Mouse (Mus musculus): Measurements from ENCODE around the gene Sphk1. TPM values are rescaled to one million over a fixed set of nuclear protein-coding genes. Genes with fewer than 3 reads are reported as not detected.

Gene Sphk1
- polyA plus RNA-seq, 1 experiment: 11.3 TPM

DNA sequence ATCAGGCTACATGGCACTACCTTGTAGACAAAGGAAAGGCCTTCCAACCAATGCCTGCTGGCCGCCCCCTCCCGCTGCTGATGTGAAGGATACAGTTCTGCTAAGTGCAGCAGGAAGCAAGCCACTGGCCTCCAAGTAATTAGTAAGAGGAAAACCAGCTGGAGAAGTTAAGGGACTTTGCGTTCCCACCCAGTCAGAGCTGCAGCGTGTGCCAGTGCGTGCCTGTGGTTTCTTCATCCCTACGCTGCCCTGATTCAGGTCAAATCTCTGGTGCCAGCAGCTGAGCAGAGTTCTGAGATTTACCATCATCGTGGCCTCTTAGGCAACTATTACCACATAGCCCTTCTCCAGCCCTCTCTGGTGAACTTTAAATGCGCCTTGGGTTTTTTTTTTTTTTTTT, 12.2 kb upstream of the Sphk1 start:
- H3K4me3 ChIP-seq (ENCODE audit: insufficient read depth, poor library complexity, severe bottlenecking): no peak overlapping the region
- H3ac ChIP-seq (ENCODE audit: control insufficient read depth, insufficient read length, low read depth): no peak overlapping the region
- no peaks in the 10 kb centered on the region for H3K79me2 ChIP-seq (ENCODE audit: control insufficient read depth, insufficient read depth)
- H3K27me3 ChIP-seq (ENCODE audit: control insufficient read depth, insufficient read depth, insufficient read length): no peaks in the 10 kb centered on the region
- H3K36me3 ChIP-seq (ENCODE audit: control insufficient read depth, insufficient read depth): no peaks in the 10 kb centered on the region
- TF ChIP-seq MAX (IDR thresholded peaks at IDR 0.05) (peak; percentile 74), CEBPB (IDR thresholded peaks at IDR 0.05; ENCODE audit: low read depth) (peak; percentile 86), USF1 (IDR thresholded peaks at IDR 0.05; ENCODE audit: low read depth) (no peak)
- no peaks in the 10 kb centered on the region for H3K79me3 ChIP-seq (ENCODE audit: low read depth)

DNA sequence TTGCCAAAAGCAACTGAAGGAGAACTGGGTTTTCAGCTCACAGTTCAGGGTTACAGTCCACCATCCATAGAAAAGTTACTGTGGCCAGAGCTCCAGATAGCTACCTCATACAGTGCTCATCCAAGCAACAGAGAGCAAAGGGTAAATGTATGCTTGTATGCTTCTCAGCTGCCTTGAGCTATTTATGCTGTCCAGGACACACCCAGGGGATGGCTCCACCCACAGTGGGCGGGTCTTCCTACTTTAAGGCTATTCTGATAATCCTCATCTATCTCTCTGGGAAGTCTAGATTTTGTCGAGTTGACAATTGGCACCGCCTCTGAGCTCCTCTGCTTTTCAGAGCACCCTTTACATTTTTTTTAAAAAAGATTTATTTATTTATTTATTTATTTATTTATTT, 9.6 kb upstream of the Sphk1 start:
- Histone ChIP-seq H3K79me2 (ENCODE audit: control insufficient read depth, insufficient read depth) (no peaks in the 10 kb centered on the region), H3ac (ENCODE audit: control insufficient read depth, insufficient read length, low read depth) (no peak overlapping the region)

DNA sequence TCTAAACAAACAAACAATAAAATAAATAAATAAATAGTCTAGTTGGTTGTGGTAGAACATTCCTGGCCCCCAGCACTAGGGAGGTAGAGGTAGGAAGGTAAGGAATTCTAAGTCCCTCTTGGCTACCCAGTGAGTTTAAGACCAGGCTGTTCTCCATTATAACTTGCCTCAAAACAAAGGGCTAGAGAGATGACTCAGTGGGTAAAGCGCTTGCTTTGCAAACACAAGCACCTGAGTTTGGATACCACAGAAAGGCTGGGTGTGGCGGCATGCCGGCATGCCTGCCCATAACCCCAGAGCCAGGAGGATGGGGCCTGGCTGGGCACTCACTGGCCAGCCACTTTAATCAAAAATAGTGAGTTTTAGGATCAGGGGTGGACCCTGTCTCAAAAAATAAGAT, 8.7 kb upstream of the Sphk1 start:
- Histone ChIP-seq H3K79me2 (ENCODE audit: control insufficient read depth, insufficient read depth) (no peaks in the 10 kb centered on the region), H3K36me3 (ENCODE audit: control insufficient read depth, insufficient read depth) (no peaks in the 10 kb centered on the region), H3K79me3 (ENCODE audit: low read depth) (no peaks in the 10 kb centered on the region), H3ac (ENCODE audit: control insufficient read depth, insufficient read length, low read depth) (no peak overlapping the region), H3K27me3 (ENCODE audit: control insufficient read depth, insufficient read depth, insufficient read length) (no peaks in the 10 kb centered on the region), H3K4me3 (ENCODE audit: insufficient read depth, poor library complexity, severe bottlenecking) (no peak overlapping the region)
- TF ChIP-seq CTCF (IDR thresholded peaks at IDR 0.05; ENCODE audit: control insufficient read depth, insufficient read depth, insufficient read length): no peak
- peak; percentile 74 for TF ChIP-seq MAX (IDR thresholded peaks at IDR 0.05)
- TF ChIP-seq CEBPB (IDR thresholded peaks at IDR 0.05; ENCODE audit: low read depth): no peak
- peak; percentile 30 for TF ChIP-seq FOSL1 (IDR thresholded peaks at IDR 0.05; ENCODE audit: insufficient read depth, low read length, poor library complexity, severe bottlenecking)

More for the DNA sequence above, 9.6 kb upstream of the Sphk1 start:
- no peaks in the 10 kb centered on the region for H3K27me3 ChIP-seq (ENCODE audit: control insufficient read depth, insufficient read depth, insufficient read length)
- no peaks in the 10 kb centered on the region for H3K79me3 ChIP-seq (ENCODE audit: low read depth)
- no peak overlapping the region for H3K4me3 ChIP-seq (ENCODE audit: insufficient read depth, poor library complexity, severe bottlenecking)
- TF ChIP-seq MYOD1 (IDR thresholded peaks at IDR 0.05; ENCODE audit: control insufficient read depth, insufficient read length, low read depth): no peak
- no peak for TF ChIP-seq MYOG (IDR thresholded peaks at IDR 0.05; ENCODE audit: control insufficient read depth, extremely low read depth, insufficient read length)
- TF ChIP-seq MAX (IDR thresholded peaks at IDR 0.05): no peak
- TF ChIP-seq CTCF (IDR thresholded peaks at IDR 0.05; ENCODE audit: control insufficient read depth, insufficient read depth, insufficient read length): no peak
- TF ChIP-seq CEBPB (IDR thresholded peaks at IDR 0.05; ENCODE audit: low read depth): no peak
- TF ChIP-seq FOSL1 (IDR thresholded peaks at IDR 0.05; ENCODE audit: insufficient read depth, low read length, poor library complexity, severe bottlenecking): no peak
- TF ChIP-seq USF1 (IDR thresholded peaks at IDR 0.05; ENCODE audit: low read depth): no peak
- no peaks in the 10 kb centered on the region for H3K36me3 ChIP-seq (ENCODE audit: control insufficient read depth, insufficient read depth)

DNA sequence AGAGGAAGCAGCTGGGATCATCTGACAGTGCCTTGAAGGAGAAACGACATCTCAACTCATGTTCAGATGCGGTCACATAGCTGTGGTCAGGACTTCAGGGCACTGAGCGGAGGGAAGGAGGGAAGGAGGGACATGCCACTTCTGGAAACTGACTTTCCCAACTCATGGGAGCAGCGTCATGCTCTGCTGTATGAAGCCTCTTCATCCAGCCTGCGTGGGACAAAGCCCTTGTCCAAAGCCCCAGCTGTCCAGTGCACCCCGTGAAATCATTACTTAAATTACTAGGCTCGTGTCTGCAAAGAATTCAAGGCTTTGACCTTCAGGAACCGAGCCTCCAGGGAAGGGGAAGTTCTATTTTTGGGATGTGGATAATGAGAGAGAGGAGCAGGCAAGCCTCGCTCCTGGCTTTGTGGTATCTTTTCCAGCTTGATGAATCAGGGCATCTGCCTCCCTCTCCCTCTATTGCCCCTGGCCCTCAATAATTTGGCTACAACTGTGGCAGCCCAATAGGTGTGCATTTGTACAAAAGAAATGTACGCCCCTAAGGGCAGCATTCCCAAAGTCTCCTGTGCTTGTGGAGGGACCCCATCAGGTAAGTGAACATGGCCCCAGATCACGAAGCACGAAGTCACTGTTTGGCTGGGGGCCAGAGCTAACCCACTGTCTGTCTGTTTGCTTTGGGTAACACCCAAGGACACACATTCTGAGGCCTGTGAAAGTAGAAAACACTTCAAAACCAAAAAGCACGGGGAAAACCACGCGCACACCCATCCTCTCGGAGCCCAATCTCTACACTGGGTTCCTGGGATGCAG, 7.6 kb upstream of the Sphk1 start:
- H3K36me3 ChIP-seq (ENCODE audit: control insufficient read depth, insufficient read depth): no peaks in the 10 kb centered on the region
- H3K79me2 ChIP-seq (ENCODE audit: control insufficient read depth, insufficient read depth): no peaks in the 10 kb centered on the region
- H3K4me3 ChIP-seq (ENCODE audit: insufficient read depth, poor library complexity, severe bottlenecking): no peak overlapping the region
- H3ac ChIP-seq (ENCODE audit: control insufficient read depth, insufficient read length, low read depth): peak overlapping the region; percentile 42
- no peaks in the 10 kb centered on the region for H3K27me3 ChIP-seq (ENCODE audit: control insufficient read depth, insufficient read depth, insufficient read length)
- H3K79me3 ChIP-seq (ENCODE audit: low read depth): no peaks in the 10 kb centered on the region
- peak; percentile 75 for TF ChIP-seq MAX (IDR thresholded peaks at IDR 0.05)
- TF ChIP-seq MYOG (IDR thresholded peaks at IDR 0.05; ENCODE audit: control insufficient read depth, extremely low read depth, insufficient read length): no peak
- TF ChIP-seq CEBPB (IDR thresholded peaks at IDR 0.05; ENCODE audit: low read depth): no peak
- TF ChIP-seq CTCF (IDR thresholded peaks at IDR 0.05; ENCODE audit: control insufficient read depth, insufficient read depth, insufficient read length): no peak
- no peak for TF ChIP-seq USF1 (IDR thresholded peaks at IDR 0.05; ENCODE audit: low read depth)
- TF ChIP-seq MYOD1 (IDR thresholded peaks at IDR 0.05; ENCODE audit: control insufficient read depth, insufficient read length, low read depth): peak; percentile 52
- no peak for TF ChIP-seq FOSL1 (IDR thresholded peaks at IDR 0.05; ENCODE audit: insufficient read depth, low read length, poor library complexity, severe bottlenecking)

DNA sequence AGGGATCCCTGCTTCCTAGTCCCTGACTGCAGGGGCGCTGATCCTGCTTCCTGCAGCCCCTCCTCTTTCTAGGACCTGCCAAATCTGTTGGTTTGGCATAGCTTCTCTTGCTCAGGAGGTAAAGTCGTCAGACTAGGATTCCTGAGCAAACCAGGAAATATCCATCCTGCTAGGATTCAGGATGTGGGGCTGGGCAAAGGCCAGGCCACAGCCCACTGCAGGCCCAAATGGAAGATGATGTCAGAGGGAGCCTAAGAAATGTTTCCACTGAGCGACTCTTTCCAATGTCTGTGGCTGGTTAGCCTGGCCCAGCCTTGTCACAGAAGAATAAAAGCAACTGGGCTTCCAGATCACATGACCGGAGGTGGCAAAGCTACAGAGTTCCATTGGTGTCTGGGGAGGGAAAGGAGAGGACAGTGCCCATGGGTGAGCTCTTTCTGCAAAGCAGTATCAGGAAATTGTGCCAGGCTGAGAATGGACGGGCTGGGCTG, 7.0 kb upstream of the Sphk1 start:
- H3K79me2 ChIP-seq (ENCODE audit: control insufficient read depth, insufficient read depth): no peaks in the 10 kb centered on the region
- H3ac ChIP-seq (ENCODE audit: control insufficient read depth, insufficient read length, low read depth): peak overlapping the region; percentile 42
- no peaks in the 10 kb centered on the region for H3K79me3 ChIP-seq (ENCODE audit: low read depth)
- H3K27me3 ChIP-seq (ENCODE audit: control insufficient read depth, insufficient read depth, insufficient read length): no peaks in the 10 kb centered on the region
- no peaks in the 10 kb centered on the region for H3K36me3 ChIP-seq (ENCODE audit: control insufficient read depth, insufficient read depth)
- TF ChIP-seq USF1 (IDR thresholded peaks at IDR 0.05; ENCODE audit: low read depth): peak; percentile 95
- no peak for TF ChIP-seq MYOG (IDR thresholded peaks at IDR 0.05; ENCODE audit: control insufficient read depth, extremely low read depth, insufficient read length)
- TF ChIP-seq MYOD1 (IDR thresholded peaks at IDR 0.05; ENCODE audit: control insufficient read depth, insufficient read length, low read depth): no peak
- TF ChIP-seq MAX (IDR thresholded peaks at IDR 0.05): peak; percentile 48
- TF ChIP-seq CTCF (IDR thresholded peaks at IDR 0.05; ENCODE audit: control insufficient read depth, insufficient read depth, insufficient read length): no peak
- TF ChIP-seq CEBPB (IDR thresholded peaks at IDR 0.05; ENCODE audit: low read depth): no peak
- TF ChIP-seq FOSL1 (IDR thresholded peaks at IDR 0.05; ENCODE audit: insufficient read depth, low read length, poor library complexity, severe bottlenecking): no peak
- no peak overlapping the region for H3K4me3 ChIP-seq (ENCODE audit: insufficient read depth, poor library complexity, severe bottlenecking)

All from C2C12 (cell line).